Mouse (Mus musculus): ENCODE results near the gene Mark3. TPM values are rescaled to one million over a fixed set of nuclear protein-coding genes. Genes with fewer than 3 reads are reported as not detected.

The Mark3 gene
- polyA plus RNA-seq, 1 experiment, result 30.3 TPM

- DNase-seq (ENCODE audit: low read depth), result no peak
These were observed 123.4 kb downstream of the Mark3 start for GRCm38 (mm10) chr12:111697708-111698107.

GRCm38 (mm10) chr12:111698346-111698913 lies 124.1 kb downstream of the Mark3 start:
- no peak for DNase-seq (ENCODE audit: low read depth)

GRCm38 (mm10) chr12:111699542-111699941 lies 125.2 kb downstream of the Mark3 start:
- DNase-seq (ENCODE audit: low read depth), result no peak

- DNase-seq (ENCODE audit: low read depth), result no peak
These were observed 126.7 kb downstream of the Mark3 start for GRCm38 (mm10) chr12:111700920-111701458.

GRCm38 (mm10) chr12:111703301-111703700 lies 129.0 kb downstream of the Mark3 start:
- DNase-seq (ENCODE audit: low read depth), result no peak

GRCm38 (mm10) chr12:111704609-111705008 lies 130.3 kb downstream of the Mark3 start:
- DNase-seq (ENCODE audit: low read depth), result no peak

GRCm38 (mm10) chr12:111705186-111705973 lies 131.1 kb downstream of the Mark3 start:
- DNase-seq (ENCODE audit: low read depth), result no peak

Other genes with a start within 250 kb of the Mark3 start
- gene Cdc42bpb, start 196.8 kb upstream of the Mark3 start, polyA plus RNA-seq (2012; rRNA removed), result 162 and 170 TPM in 2 replicates
- gene Lbhd2, start 167.7 kb upstream of the Mark3 start, polyA plus RNA-seq (2012; rRNA removed), result not detected in 2 replicates
- gene Exoc3l4, start 157.5 kb upstream of the Mark3 start, polyA plus RNA-seq (2012; rRNA removed), result 26.9 and 29.2 TPM in 2 replicates
- gene Tnfaip2, start 132.1 kb upstream of the Mark3 start, polyA plus RNA-seq (2012; rRNA removed), result 25.6 and 29.4 TPM in 2 replicates
- gene Gm266, start 88.7 kb upstream of the Mark3 start, polyA plus RNA-seq (2012; rRNA removed), result 37.6 and 60.4 TPM in 2 replicates
- gene Eif5, start 36.5 kb upstream of the Mark3 start, polyA plus RNA-seq (2012; rRNA removed), result 83.7 and 112 TPM in 2 replicates
- 345 and 403 TPM in 2 replicates for gene Ckb, start 97.8 kb downstream of the Mark3 start, polyA plus RNA-seq (2012; rRNA removed)
- 27.4 and 32.1 TPM in 2 replicates for gene Trmt61a, start 103.6 kb downstream of the Mark3 start, polyA plus RNA-seq (2012; rRNA removed)
- gene Bag5, start 138.7 kb downstream of the Mark3 start, polyA plus RNA-seq (2012; rRNA removed), result 17.5 and 23.5 TPM in 2 replicates
- gene Apopt1, start 138.7 kb downstream of the Mark3 start, polyA plus RNA-seq (2012; rRNA removed), result 39.8 and 46.5 TPM in 2 replicates
- gene Klc1, start 184.3 kb downstream of the Mark3 start, polyA plus RNA-seq (2012; rRNA removed), result 47.3 and 48.2 TPM in 2 replicates
- 14.6 and 14.7 TPM in 2 replicates for gene Xrcc3, start 239.3 kb downstream of the Mark3 start, polyA plus RNA-seq (2012; rRNA removed)
- gene Zfyve21, start 239.6 kb downstream of the Mark3 start, polyA plus RNA-seq (2012; rRNA removed), result 173 and 189 TPM in 2 replicates

Measured in gonadal fat pad, adult 2 months (tissue).